Mouse (Mus musculus) embryonic facial prominence, embryonic 11.5 days (tissue): ENCODE measurements around the gene Boc. TPM values are rescaled to one million over a fixed set of nuclear protein-coding genes. Genes with fewer than 3 reads are reported as not detected.

ENCODE experiments used
- ATAC-seq: fragments of 200-750 bp; cut with Nextera tagmentation; replicated peaks from 2 replicates; pipeline ENCODE4 v1.8.0; 2017; ENCODE audit warnings: low read depth; ENCODE audit not compliant: insufficient number of reproducible peaks, low FRiP score, low TSS enrichment
- DNase-seq: peaks from one replicate; pipeline ENCODE4 v3.0.0-alpha.2; 2015; ENCODE audit warnings: low spot score
- H3K27ac ChIP-seq: fragments of 300-500 bp; sonication (generic); replicated peaks from 2 replicates; pipeline ENCODE4 v1.5.1; 2014; ENCODE audit warnings: mild to moderate bottlenecking, low read depth, low read length, control low read depth
- H3K27me3 ChIP-seq: fragments of 300-500 bp; sonication (generic); 2 replicates; pipeline ENCODE4 v1.6.1; 2014; ENCODE audit warnings: mild to moderate bottlenecking, low read length, moderate library complexity, mixed read lengths; ENCODE audit not compliant: control insufficient read depth, insufficient read depth
- H3K36me3 ChIP-seq: fragments of 300-500 bp; sonication (generic); replicated peaks from 2 replicates; pipeline ENCODE4 v1.6.1; 2014; ENCODE audit warnings: low read depth, mild to moderate bottlenecking, low read length, moderate library complexity, mixed read lengths; ENCODE audit not compliant: control insufficient read depth, insufficient read depth
- H3K4me1 ChIP-seq: fragments of 300-500 bp; sonication (generic); 2 replicates; pipeline ENCODE4 v1.6.1; 2014; ENCODE audit warnings: low read length, mixed read lengths; ENCODE audit not compliant: control insufficient read depth, insufficient read depth
- H3K4me2 ChIP-seq: fragments of 300-500 bp; sonication (generic); 2 replicates; pipeline ENCODE4 v1.6.1; 2014; ENCODE audit warnings: low read depth, mild to moderate bottlenecking, control low read depth, low read length, moderate library complexity
- H3K4me3 ChIP-seq: fragments of 300-500 bp; sonication (generic); 2 replicates; pipeline ENCODE4 v1.5.1; 2014; ENCODE audit warnings: low read depth, low read length, control low read depth
- H3K9ac ChIP-seq: fragments of 300-500 bp; sonication (generic); replicated peaks from 2 replicates; pipeline ENCODE4 v1.6.1; 2014; ENCODE audit warnings: mild to moderate bottlenecking, control low read depth, low read length
- H3K9me3 ChIP-seq: fragments of 300-500 bp; sonication (generic); replicated peaks from 2 replicates; pipeline ENCODE4 v1.6.1; 2016; ENCODE audit warnings: mild to moderate bottlenecking, low read length, inconsistent platforms, mixed read lengths; ENCODE audit not compliant: control insufficient read depth
- WGBS: fragments of 180-500 bp; shearing (Covaris S2); extraction: QIAGEN DNeasy Blood & Tissue Kit; methylation state at CpG from one replicate; pipeline ENCODE4 v1.1.7; 2014; 5-methylcytosine and 5-hydroxymethylcytosine counted together
- polyA plus RNA-seq: library from polyadenylated mRNA; unstranded; fragments of >200 nt; fragmentation: Nextera tagmentation; extraction: Ambion mirVana; gene quantifications from 2 replicates; pipeline ENCODE4 v1.2.1, GENCODE M21; 2014

Gene Boc
- polyA plus RNA-seq, 1 experiment from 2014 or later = 19.5 TPM

DNA sequence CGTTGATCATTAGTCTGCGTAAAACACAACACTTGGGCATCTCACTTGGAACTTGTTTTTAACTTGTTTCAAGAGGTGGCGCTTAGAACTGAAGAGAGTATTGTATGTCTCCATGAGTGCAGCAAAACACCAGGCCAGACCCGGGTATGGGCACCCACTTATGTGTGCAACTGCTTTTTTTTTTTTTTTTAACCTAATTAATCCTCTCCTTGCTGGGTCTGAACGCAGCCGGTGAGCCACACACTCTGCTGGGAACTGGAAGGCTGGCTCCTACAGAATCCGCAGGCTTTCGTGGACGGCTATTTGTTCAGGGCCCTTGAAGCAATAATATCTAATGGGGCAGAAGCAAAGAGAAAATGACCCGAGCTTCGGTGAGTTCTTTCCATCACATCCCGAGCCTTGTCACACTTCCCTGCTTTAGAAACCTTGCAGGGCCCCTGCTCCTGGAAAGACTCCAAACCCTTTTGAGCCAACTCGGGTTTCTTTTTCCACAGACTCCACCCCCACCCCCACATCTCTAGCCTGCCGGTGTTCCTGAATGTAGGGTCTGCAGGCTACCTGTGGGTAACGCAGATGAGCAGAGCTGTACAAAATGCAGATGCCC, 20.8 kb upstream of the Boc start:
- DNase-seq (peak; percentile 58), ATAC-seq (peak; percentile 81)
- 24% methylated on average over 15 of the region's 15 CpGs for WGBS

DNA sequence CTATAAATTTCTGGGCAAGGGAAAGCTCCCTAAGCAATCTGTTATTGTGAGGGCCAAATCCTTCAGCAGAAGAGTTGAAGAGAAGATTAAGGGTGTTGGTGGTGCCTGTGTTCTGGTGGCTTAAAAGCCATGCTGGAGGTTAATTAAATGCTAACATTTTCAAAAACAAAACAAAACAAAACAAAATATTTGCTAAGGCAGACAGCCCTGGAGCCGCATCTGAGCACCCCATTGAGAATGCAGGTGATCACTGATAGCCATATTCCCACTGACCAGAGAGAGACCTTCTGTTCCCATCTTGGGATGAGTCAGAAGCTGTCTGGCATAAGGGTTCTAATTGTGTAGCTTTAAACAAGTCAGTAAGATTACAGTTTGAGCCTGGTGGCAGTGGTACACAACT, 19.9 kb upstream of the Boc start:
- no peak overlapping the region for H3K4me3 ChIP-seq
- H3K27me3 ChIP-seq = no peaks in the 10 kb centered on the region
- no peaks in the 10 kb centered on the region for H3K36me3 ChIP-seq
- H3K4me1 ChIP-seq = no peaks in the 10 kb centered on the region
- DNase-seq (no peak), ATAC-seq (no peak)
- no peak overlapping the region for H3K27ac ChIP-seq
- no peak overlapping the region for H3K4me2 ChIP-seq
- WGBS = 65% methylated on average over 1 of the region's 1 CpGs
- H3K9ac ChIP-seq = no peak overlapping the region
- H3K9me3 ChIP-seq = no peaks in the 10 kb centered on the region

More for the DNA sequence above, 20.8 kb upstream of the Boc start:
- H3K4me1 ChIP-seq = no peaks in the 10 kb centered on the region
- no peak overlapping the region for H3K9ac ChIP-seq
- no peak overlapping the region for H3K4me2 ChIP-seq
- no peaks in the 10 kb centered on the region for H3K27me3 ChIP-seq
- peak overlapping the region; percentile 29 for H3K27ac ChIP-seq
- no peaks in the 10 kb centered on the region for H3K9me3 ChIP-seq
- no peaks in the 10 kb centered on the region for H3K36me3 ChIP-seq
- H3K4me3 ChIP-seq = no peak overlapping the region

DNA sequence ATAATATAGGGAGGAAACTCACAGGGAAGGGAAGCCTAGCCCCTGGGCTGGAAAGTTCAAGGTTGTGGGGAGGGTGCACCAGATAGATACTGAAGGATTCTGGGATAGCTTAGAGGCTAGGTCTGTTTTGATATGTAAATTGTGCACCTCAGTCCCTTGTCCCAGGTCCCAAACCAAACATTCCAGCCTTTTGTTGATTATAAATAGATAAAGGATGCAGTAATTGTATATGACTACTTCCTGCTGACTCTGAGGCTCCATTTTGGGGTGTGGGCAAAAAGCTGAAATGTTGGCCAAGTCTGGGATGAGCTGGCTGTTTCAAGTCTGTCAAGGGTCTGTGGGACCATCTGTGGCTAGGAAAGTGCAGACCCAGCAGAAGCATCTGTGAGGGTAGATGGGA, 9.4 kb upstream of the Boc start:
- Histone ChIP-seq H3K27me3 (no peaks in the 10 kb centered on the region), H3K4me1 (peaks cover 5% of the 10 kb centered on the region; the same call in 1 of the 2 replicates), H3K27ac (no peak overlapping the region), H3K9ac (no peak overlapping the region), H3K9me3 (no peaks in the 10 kb centered on the region), H3K4me2 (no peak overlapping the region), H3K4me3 (no peak overlapping the region), H3K36me3 (no peaks in the 10 kb centered on the region)
- ATAC-seq (no peak), DNase-seq (no peak)

GRCm38 (mm10) chr16:44565328-44566210, 6.9 kb upstream of the Boc start:
- 28% methylated on average over 22 of the region's 22 CpGs for WGBS
- peak overlapping the region; percentile 47; the same call in 1 of the 2 replicates for H3K27ac ChIP-seq
- no peaks in the 10 kb centered on the region for H3K27me3 ChIP-seq
- H3K4me1 ChIP-seq = peaks cover 5% of the 10 kb centered on the region; the same call in 1 of the 2 replicates
- peak; percentile 67 for DNase-seq
- H3K4me3 ChIP-seq = peak overlapping the region; percentile 10; the same call in 1 of the 2 replicates
- peak; percentile 81 for ATAC-seq
- no peaks in the 10 kb centered on the region for H3K36me3 ChIP-seq
- no peak overlapping the region; the same call in 1 of the 2 replicates for H3K9ac ChIP-seq
- H3K4me2 ChIP-seq = peak overlapping the region; percentile 25
- H3K9me3 ChIP-seq = no peaks in the 10 kb centered on the region

GRCm38 (mm10) chr16:44564359-44564758, 5.7 kb upstream of the Boc start:
- DNase-seq (no peak), ATAC-seq (no peak)
- no peak overlapping the region for H3K4me3 ChIP-seq
- H3K27me3 ChIP-seq = no peaks in the 10 kb centered on the region
- no peaks in the 10 kb centered on the region for H3K9me3 ChIP-seq
- H3K4me2 ChIP-seq = no peak overlapping the region
- WGBS = 70% methylated on average over 8 of the region's 8 CpGs
- no peak overlapping the region for H3K27ac ChIP-seq
- H3K9ac ChIP-seq = no peak overlapping the region
- H3K4me1 ChIP-seq = peaks cover 7% of the 10 kb centered on the region; the same call in 1 of the 2 replicates
- H3K36me3 ChIP-seq = no peaks in the 10 kb centered on the region

DNA sequence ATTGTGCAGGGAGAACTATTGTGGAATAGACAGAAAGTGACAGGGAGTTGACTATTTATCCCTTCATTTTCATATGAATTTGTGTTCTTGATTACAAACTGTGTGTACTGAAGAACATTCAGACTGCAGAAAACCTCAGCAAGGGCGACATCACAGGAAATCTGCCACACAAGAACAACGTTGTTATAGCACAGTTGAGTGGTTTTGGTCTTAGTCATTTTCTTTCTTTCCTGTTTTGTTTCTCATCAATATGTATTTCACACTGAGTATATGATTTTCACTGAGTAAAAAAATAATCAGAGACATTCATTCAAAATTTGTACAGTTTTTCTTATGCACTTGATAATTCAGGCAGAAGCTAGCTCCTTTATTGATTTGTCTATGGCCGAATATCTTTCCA, 3.4 kb upstream of the Boc start:
- Histone ChIP-seq H3K4me1 (peaks cover 7% of the 10 kb centered on the region; the same call in 1 of the 2 replicates), H3K27me3 (no peaks in the 10 kb centered on the region), H3K9ac (no peak overlapping the region), H3K27ac (no peak overlapping the region), H3K9me3 (no peaks in the 10 kb centered on the region), H3K4me2 (no peak overlapping the region), H3K36me3 (no peaks in the 10 kb centered on the region), H3K4me3 (no peak overlapping the region)
- ATAC-seq (no peak), DNase-seq (no peak)
- 70% methylated on average over 3 of the region's 3 CpGs for WGBS

GRCm38 (mm10) chr16:44560214-44560613, 1.5 kb upstream of the Boc start:
- no peaks in the 10 kb centered on the region for H3K36me3 ChIP-seq
- ATAC-seq (no peak), DNase-seq (no peak)
- no peaks in the 10 kb centered on the region for H3K27me3 ChIP-seq
- peaks cover 2% of the 10 kb centered on the region; the same call in 1 of the 2 replicates for H3K4me1 ChIP-seq
- H3K9me3 ChIP-seq = no peaks in the 10 kb centered on the region
- no peak overlapping the region for H3K4me3 ChIP-seq
- no peak overlapping the region for H3K4me2 ChIP-seq
- WGBS = 9% methylated on average over 1 of the region's 1 CpGs
- H3K27ac ChIP-seq = no peak overlapping the region
- no peak overlapping the region for H3K9ac ChIP-seq

DNA sequence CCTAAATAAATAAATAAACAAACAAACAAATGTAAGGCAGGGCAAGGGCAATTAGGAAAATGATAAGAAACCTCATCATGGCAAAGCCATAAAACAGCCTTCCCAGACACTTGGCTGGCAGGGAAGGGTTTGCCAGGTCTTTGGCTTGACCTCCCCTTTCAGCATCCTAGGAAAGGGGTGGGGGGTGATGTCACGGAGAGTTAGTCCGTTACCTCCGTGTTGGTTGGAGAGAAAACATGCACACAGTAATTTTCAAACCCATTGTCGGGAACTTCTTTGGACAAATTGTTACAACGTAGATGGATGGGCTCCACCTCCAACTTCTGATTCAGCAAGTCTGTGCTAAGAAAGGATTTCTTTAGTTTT, 616 bp upstream of the Boc start:
- Histone ChIP-seq H3K36me3 (no peaks in the 10 kb centered on the region), H3K27ac (no peak overlapping the region), H3K27me3 (no peaks in the 10 kb centered on the region), H3K4me2 (no peak overlapping the region), H3K4me1 (peaks cover 2% of the 10 kb centered on the region; the same call in 1 of the 2 replicates), H3K9me3 (no peaks in the 10 kb centered on the region), H3K4me3 (peak overlapping the region; percentile 95; the same call in 1 of the 2 replicates), H3K9ac (no peak overlapping the region)
- WGBS = 9% methylated on average over 5 of the region's 5 CpGs
- ATAC-seq (no peak), DNase-seq (no peak)
